Mouse (Mus musculus) v-Abl transformed pro-B cells (cell line): ENCODE results near the gene Scarb2.

Source experiments
- in situ Hi-C, 2 experiments: fragments of 400-800 bp; cut with MboI; formaldehyde crosslinking; loops; one replicate each; pipeline ENCODE4 v1.15.1; 2025; ENCODE audit not compliant: unreplicated experiment in 2 of 2

The Scarb2 gene

GRCm38 (mm10) chr5:92396476-92396875 is 110.2 kb downstream of the Scarb2 start:
- in situ Hi-C loops: loop anchor here (25.0 kb wide), 2 partner anchors 934 to 1734 kb away; no protein-coding TSS in a partner anchor

GRCm38 (mm10) chr5:92395764-92396163 is 110.9 kb downstream of the Scarb2 start:
- in situ Hi-C loops: loop anchor here (25.0 kb wide), 2 partner anchors 933 to 1733 kb away; no protein-coding TSS in a partner anchor

GRCm38 (mm10) chr5:92393863-92394262 is 112.8 kb downstream of the Scarb2 start:
- in situ Hi-C loops: loop anchor here (25.0 kb wide), 2 partner anchors 932 to 1732 kb away; no protein-coding TSS in a partner anchor

DNA sequence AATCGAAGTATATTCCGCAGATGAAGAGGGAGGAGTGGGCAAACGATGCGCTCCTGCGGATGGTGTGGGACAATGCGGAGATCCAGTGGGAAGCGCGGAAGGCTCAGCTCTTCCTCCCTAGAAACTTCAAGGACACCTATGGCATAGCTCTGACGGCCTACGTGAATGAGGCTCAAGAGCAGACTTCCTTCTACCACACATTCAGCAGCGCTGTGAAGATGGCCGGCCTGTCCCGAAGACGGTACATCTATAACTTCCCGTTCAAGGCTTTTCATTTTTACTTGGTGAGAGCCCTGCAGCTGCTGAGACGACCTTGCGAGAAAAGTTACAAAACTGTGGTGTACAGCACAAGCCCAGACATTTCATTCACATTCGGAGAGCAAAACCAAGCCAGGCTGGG is 114.1 kb downstream of the Scarb2 start:
- in situ Hi-C loops: loop anchor here (25.0 kb wide), 2 partner anchors 930 to 1730 kb away; no protein-coding TSS in a partner anchor
